Mouse (Mus musculus): ENCODE data around the gene S1pr4.

Gene S1pr4

GRCm38 (mm10) chr10:81464405-81465264, 35.3 kb downstream of the S1pr4 start:
- peak; percentile 49 for DNase-seq

GRCm38 (mm10) chr10:81463531-81463930, 36.4 kb downstream of the S1pr4 start:
- DNase-seq: no peak

- no peak for DNase-seq
These were observed 37.0 kb downstream of the S1pr4 start for GRCm38 (mm10) chr10:81462917-81463316.

GRCm38 (mm10) chr10:81462415-81462804, 37.5 kb downstream of the S1pr4 start:
- DNase-seq: no peak

- DNase-seq: no peak
These were observed 38.1 kb downstream of the S1pr4 start for GRCm38 (mm10) chr10:81461673-81462414.

GRCm38 (mm10) chr10:81460951-81461350, 39.0 kb downstream of the S1pr4 start:
- no peak for DNase-seq

GRCm38 (mm10) chr10:81460471-81460870, 39.5 kb downstream of the S1pr4 start:
- no peak for DNase-seq

GRCm38 (mm10) chr10:81459399-81459798, 40.5 kb downstream of the S1pr4 start:
- no peak for DNase-seq

GRCm38 (mm10) chr10:81458267-81458666, 41.7 kb downstream of the S1pr4 start:
- DNase-seq: no peak

- no peak for DNase-seq
These were observed 42.3 kb downstream of the S1pr4 start for GRCm38 (mm10) chr10:81457624-81458023.

GRCm38 (mm10) chr10:81456983-81457563, 42.9 kb downstream of the S1pr4 start:
- no peak for DNase-seq

- no peak for DNase-seq
These were observed 44.6 kb downstream of the S1pr4 start, which contains the start of gene Nfic for GRCm38 (mm10) chr10:81455181-81455895. Nfic (minus strand) TSS chr10:81455635.

- no peak for DNase-seq
These were observed 45.8 kb downstream of the S1pr4 start for GRCm38 (mm10) chr10:81454106-81454505.

GRCm38 (mm10) chr10:81452947-81453288, 47.0 kb downstream of the S1pr4 start:
- DNase-seq: no peak

GRCm38 (mm10) chr10:81452237-81452946, 47.5 kb downstream of the S1pr4 start:
- DNase-seq: no peak

- no peak for DNase-seq
These were observed 48.6 kb downstream of the S1pr4 start for GRCm38 (mm10) chr10:81451365-81451745.

GRCm38 (mm10) chr10:81450641-81451364, 49.1 kb downstream of the S1pr4 start:
- DNase-seq: no peak

GRCm38 (mm10) chr10:81450140-81450539, 49.8 kb downstream of the S1pr4 start:
- peak; percentile 73 for DNase-seq
